Mouse (Mus musculus) liver, postnatal 0 days (tissue): ENCODE measurements around the gene Sprr3. TPM values are rescaled to one million over a fixed set of nuclear protein-coding genes. Genes with fewer than 3 reads are reported as not detected.
"Not testable (repeated sequence)": the region's sequence is repeated elsewhere in the genome, so short reads cannot be mapped to it uniquely, and the experiment has no call there.

Source experiments
- ATAC-seq: fragments of 200-750 bp; cut with Nextera tagmentation; 2 replicates; pipeline ENCODE4 v1.8.0; 2017; ENCODE audit warnings: mild to moderate bottlenecking, moderate library complexity
- DNase-seq: peaks from one replicate; pipeline ENCODE4 v3.0.0-alpha.2; 2016
- H3K27ac ChIP-seq: fragments of 300-500 bp; sonication (generic); 2 replicates; pipeline ENCODE4 v1.5.1; 2014; ENCODE audit warnings: antibody characterized with exemption, moderate library complexity, mild to moderate bottlenecking, low read depth
- H3K27me3 ChIP-seq: fragments of 300-500 bp; sonication (generic); 2 replicates; pipeline ENCODE4 v1.6.1; 2014; ENCODE audit warnings: low read length, control low read depth, mixed read lengths; ENCODE audit not compliant: insufficient read depth
- H3K36me3 ChIP-seq: fragments of 300-500 bp; sonication (generic); replicated peaks from 2 replicates; pipeline ENCODE4 v1.6.1; 2014; ENCODE audit warnings: mild to moderate bottlenecking, control low read depth, low read length, moderate library complexity, mixed read lengths; ENCODE audit not compliant: insufficient read depth
- H3K4me1 ChIP-seq: fragments of 300-500 bp; sonication (generic); 2 replicates; pipeline ENCODE4 v1.6.1; 2014; ENCODE audit warnings: antibody characterized with exemption, mild to moderate bottlenecking, control low read depth; ENCODE audit not compliant: insufficient read depth
- H3K4me2 ChIP-seq: fragments of 300-500 bp; sonication (generic); 2 replicates; pipeline ENCODE4 v1.6.1; 2014; ENCODE audit warnings: low read depth, mild to moderate bottlenecking, low read length, moderate library complexity, mixed read lengths
- H3K4me3 ChIP-seq: fragments of 300-500 bp; sonication (generic); 2 replicates; pipeline ENCODE4 v1.5.1; 2014; ENCODE audit warnings: low read depth, low read length
- H3K9ac ChIP-seq: fragments of 300-500 bp; sonication (generic); replicated peaks from 2 replicates; pipeline ENCODE4 v1.6.1; 2014; ENCODE audit warnings: mild to moderate bottlenecking, moderate library complexity
- H3K9me3 ChIP-seq: fragments of 300-500 bp; sonication (generic); 2 replicates; pipeline ENCODE4 v1.6.1; 2016; ENCODE audit warnings: mild to moderate bottlenecking, control low read depth, low read length, mixed read lengths
- CTCF ChIP-seq: sonication (generic); IDR thresholded peaks from 2 replicates; pipeline ENCODE4 v1.5.1; 2016; ENCODE audit warnings: antibody characterized with exemption, low read depth
- EP300 ChIP-seq: IDR thresholded peaks from 2 replicates; pipeline ENCODE4 v1.6.1; 2016; ENCODE audit warnings: antibody characterized with exemption, low read depth, mild to moderate bottlenecking
- WGBS: fragments of 180-500 bp; shearing (Covaris S2); extraction: QIAGEN DNeasy Blood & Tissue Kit; methylation state at CpG from one replicate; pipeline ENCODE4 v1.1.7; 2014; ENCODE audit not compliant: insufficient replicate concordance; 5-methylcytosine and 5-hydroxymethylcytosine counted together
- polyA plus RNA-seq: library from polyadenylated mRNA; unstranded; fragments of >200 nt; fragmentation: Nextera tagmentation; extraction: Ambion mirVana; gene quantifications from 2 replicates; pipeline ENCODE4 v1.2.1, GENCODE M21; 2015

The Sprr3 gene
- polyA plus RNA-seq, 1 experiment from 2014 or later = not detected

DNA sequence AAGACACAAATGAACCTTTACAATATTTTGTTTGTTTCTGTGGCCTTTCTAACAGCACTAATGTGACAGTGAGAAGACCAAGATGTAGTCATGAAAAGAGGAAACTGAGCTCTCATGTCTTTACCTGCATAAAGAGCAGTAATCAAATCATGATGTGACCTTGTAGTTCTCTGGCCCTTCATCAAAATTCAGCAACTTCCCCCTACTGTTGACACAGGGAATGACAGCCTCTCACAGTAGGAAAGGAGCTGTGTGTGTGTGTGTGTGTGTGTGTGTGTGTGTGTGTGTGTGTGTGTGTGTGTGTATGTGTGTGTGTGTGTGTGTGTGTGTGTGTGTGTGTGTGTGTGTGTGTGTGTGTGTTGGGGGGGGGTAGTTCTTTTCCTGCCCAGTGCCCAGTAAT, 22.7 kb upstream of the Sprr3 start:
- H3K36me3 ChIP-seq, ATAC-seq, H3K4me1 ChIP-seq, H3K9ac ChIP-seq, H3K9me3 ChIP-seq, H3K27me3 ChIP-seq, H3K27ac ChIP-seq, DNase-seq, H3K4me3 ChIP-seq, H3K4me2 ChIP-seq: not testable (repeated sequence)
- TF ChIP-seq CTCF = peak; percentile 45

DNA sequence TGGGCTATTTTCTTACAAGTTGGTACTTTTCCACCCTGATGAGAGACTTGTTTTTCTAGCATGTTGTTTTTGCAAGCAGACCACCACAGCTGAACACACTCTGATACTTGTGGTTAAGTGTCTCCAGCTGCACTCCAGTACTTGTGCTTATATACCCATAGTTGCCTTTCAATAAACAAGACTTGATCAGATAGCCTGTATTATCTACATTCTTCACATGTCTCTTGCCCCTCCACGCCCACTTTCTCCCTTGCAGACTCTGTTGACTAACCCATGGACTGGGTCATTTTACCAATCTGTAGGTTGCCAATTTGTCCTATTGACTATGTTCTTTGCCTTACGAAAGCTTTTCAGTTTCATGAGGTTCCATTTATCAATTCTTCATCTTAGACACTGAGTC, 11.6 kb upstream of the Sprr3 start:
- no peak for DNase-seq
- no peaks in the 10 kb centered on the region for H3K27me3 ChIP-seq
- no peak for ATAC-seq
- H3K27ac ChIP-seq = no peak overlapping the region
- no peak overlapping the region for H3K9ac ChIP-seq
- H3K4me3 ChIP-seq = no peak overlapping the region
- TF ChIP-seq CTCF = no peak
- no peak for TF ChIP-seq EP300
- no peaks in the 10 kb centered on the region for H3K9me3 ChIP-seq
- H3K36me3 ChIP-seq = no peaks in the 10 kb centered on the region
- H3K4me1 ChIP-seq = no peaks in the 10 kb centered on the region
- H3K4me2 ChIP-seq = no peak overlapping the region
- 59% methylated on average over 2 of the region's 2 CpGs for WGBS

DNA sequence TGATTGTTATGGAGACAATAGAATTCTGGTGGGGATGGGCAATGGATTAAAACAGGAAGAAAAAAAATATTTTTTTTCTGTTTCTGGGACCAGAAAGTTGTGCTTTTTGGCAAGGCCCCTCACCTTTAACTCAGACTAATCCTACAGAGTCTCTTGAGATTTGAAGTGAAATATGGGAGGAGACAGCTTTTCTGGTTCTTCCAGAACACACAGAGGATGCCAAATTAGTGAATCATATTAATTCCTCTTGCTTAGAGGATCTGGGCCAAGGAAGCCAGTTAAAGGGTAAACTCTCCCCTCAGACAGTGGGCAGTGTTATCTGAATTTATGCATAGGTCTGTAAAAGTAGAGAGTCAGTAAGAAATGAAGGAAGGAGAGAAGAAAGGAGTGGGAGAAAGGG, 8.9 kb upstream of the Sprr3 start:
- Histone ChIP-seq H3K36me3 (no peaks in the 10 kb centered on the region), H3K9me3 (no peaks in the 10 kb centered on the region), H3K4me2 (no peak overlapping the region), H3K4me1 (no peaks in the 10 kb centered on the region), H3K4me3 (no peak overlapping the region), H3K27ac (no peak overlapping the region), H3K27me3 (no peaks in the 10 kb centered on the region), H3K9ac (no peak overlapping the region)
- DNase-seq = no peak
- no peak for ATAC-seq
- TF ChIP-seq EP300 (no peak), CTCF (no peak)

DNA sequence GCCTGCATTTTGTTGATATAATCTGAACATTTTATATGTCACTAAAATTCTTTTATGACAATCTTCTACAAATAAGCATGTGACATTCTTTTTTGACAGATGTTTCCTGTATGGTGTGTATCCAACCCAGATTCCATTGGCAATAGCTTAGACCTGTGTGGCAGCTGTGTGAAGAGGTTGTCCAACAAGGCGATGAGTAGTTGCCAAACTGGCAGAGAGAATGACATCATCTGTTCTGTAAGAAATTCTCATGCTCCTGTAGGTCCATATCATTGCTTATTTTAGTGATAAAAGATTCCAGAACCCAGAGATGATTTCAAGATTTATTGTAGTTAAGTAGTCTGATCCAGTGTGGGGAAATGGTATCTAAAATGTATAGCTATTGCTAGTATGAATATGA, 8.1 kb upstream of the Sprr3 start:
- no peak overlapping the region for H3K4me2 ChIP-seq
- no peaks in the 10 kb centered on the region for H3K27me3 ChIP-seq
- WGBS = 65% methylated on average over 1 of the region's 1 CpGs
- no peak overlapping the region for H3K9ac ChIP-seq
- no peak overlapping the region for H3K4me3 ChIP-seq
- TF ChIP-seq EP300 (no peak), CTCF (no peak)
- no peaks in the 10 kb centered on the region for H3K9me3 ChIP-seq
- H3K4me1 ChIP-seq = no peaks in the 10 kb centered on the region
- H3K36me3 ChIP-seq = no peaks in the 10 kb centered on the region
- ATAC-seq = no peak
- H3K27ac ChIP-seq = no peak overlapping the region
- no peak for DNase-seq

DNA sequence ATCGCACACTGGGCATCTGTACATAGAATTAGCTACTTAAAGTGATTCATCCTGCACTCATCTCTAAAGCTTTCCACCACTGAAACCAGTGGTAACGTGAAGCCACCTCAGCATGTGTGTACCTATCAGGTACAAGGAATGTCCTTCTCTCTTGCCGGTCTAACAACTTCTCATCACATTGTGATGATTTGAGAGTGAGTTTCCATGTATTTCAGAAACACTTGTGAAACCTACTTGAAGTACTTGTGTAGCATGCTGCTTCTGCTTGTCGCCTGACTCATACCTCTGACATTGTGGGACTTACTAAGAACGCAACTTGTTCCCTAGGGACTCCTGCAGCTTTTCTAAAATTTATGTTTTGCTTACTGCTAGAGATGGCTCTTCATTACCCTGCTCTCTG, 3.4 kb downstream of the Sprr3 start:
- 73% methylated on average over 5 of the region's 5 CpGs for WGBS
- no peak overlapping the region for H3K4me2 ChIP-seq
- H3K27me3 ChIP-seq = no peaks in the 10 kb centered on the region
- no peaks in the 10 kb centered on the region for H3K4me1 ChIP-seq
- no peak overlapping the region for H3K27ac ChIP-seq
- ATAC-seq = no peak
- DNase-seq = no peak
- H3K9ac ChIP-seq = no peak overlapping the region
- no peak overlapping the region for H3K4me3 ChIP-seq
- no peaks in the 10 kb centered on the region for H3K36me3 ChIP-seq
- TF ChIP-seq CTCF (no peak), EP300 (no peak)
- H3K9me3 ChIP-seq = no peaks in the 10 kb centered on the region

DNA sequence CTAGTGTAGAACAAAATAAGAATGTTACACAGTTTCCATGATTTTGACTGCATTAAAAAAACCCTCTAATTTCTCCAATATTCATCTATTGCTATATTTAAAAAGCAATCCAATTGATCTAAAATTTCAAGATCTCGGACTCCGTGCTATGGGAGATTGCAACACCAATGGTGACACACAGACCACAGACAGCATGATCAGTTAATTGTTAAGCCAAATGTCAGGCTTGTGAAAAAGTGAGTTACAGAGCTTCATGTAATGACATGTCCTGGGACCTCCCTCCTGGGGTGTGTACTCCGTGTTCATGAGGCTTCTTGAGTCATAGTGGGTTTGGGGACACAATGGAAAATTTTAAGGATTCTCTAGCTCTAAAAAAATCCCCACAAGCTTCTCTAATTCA, 18.3 kb downstream of the Sprr3 start:
- H3K27ac ChIP-seq = no peak overlapping the region

DNA sequence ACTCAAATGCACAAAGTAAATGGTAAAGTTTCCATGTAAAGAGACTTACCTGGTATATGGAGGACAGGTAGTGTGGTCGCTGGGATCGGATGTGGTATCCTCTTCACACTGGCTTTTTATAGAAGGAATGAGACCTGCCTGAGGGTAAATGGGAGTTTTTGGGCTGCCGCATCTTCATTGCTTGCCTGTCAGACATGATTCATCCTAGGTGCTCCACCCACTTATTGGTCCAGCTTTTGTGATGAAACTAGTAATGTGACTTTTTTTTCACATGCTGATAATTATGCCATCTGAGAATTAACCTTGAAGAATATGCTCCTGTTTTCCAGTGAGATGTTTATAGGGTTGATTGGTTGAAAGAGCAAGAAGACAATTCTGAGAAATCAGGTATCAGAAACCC, 19.8 kb downstream of the Sprr3 start, which contains the start of gene Sprr1b:
Sprr1b (minus strand) TSS at position 101 of the 400 bp plus-strand sequence.
- Histone ChIP-seq H3K9ac (no peak within 1 kb of the TSS), H3K4me3 (no peak within 1 kb of the TSS), H3K27ac (no peak within 1 kb of the TSS), H3K27me3 (no peaks in the 10 kb centered on the region), H3K4me1 (no peaks in the 10 kb centered on the region), H3K36me3 (no peaks in the 10 kb centered on the region), H3K9me3 (no peaks in the 10 kb centered on the region), H3K4me2 (no peak within 1 kb of the TSS)
- TF ChIP-seq CTCF = no peak
- no peak for TF ChIP-seq EP300
- DNase-seq (no peak), ATAC-seq (no peak)
- WGBS = 91% methylated on average over 3 of the region's 3 CpGs

More for the DNA sequence above, 18.3 kb downstream of the Sprr3 start:
- no peak overlapping the region for H3K9ac ChIP-seq
- H3K4me2 ChIP-seq = no peak overlapping the region
- WGBS = 51% methylated on average over 3 of the region's 3 CpGs
- TF ChIP-seq EP300 (no peak), CTCF (no peak)
- no peaks in the 10 kb centered on the region for H3K36me3 ChIP-seq
- H3K9me3 ChIP-seq = no peaks in the 10 kb centered on the region
- no peaks in the 10 kb centered on the region for H3K4me1 ChIP-seq
- ATAC-seq (0 out of 2 replicates have a peak, but pooled peaks have one; percentile 53), DNase-seq (no peak)
- no peak overlapping the region for H3K4me3 ChIP-seq
- H3K27me3 ChIP-seq = no peaks in the 10 kb centered on the region
